Mouse (Mus musculus) testis, adult 2 months (tissue): ENCODE results near the gene Nipsnap1.

Experiments
- CTCF ChIP-seq: fragments of 200-500 bp; IDR thresholded peaks from 2 replicates; pipeline ENCODE4 v1.5.1; 2012; ENCODE audit warnings: low read depth, mild to moderate bottlenecking, inconsistent platforms, low read length, moderate library complexity; ENCODE audit not compliant: control insufficient read depth, insufficient read depth, insufficient replicate concordance
- POLR2A ChIP-seq: fragments of 200-500 bp; IDR thresholded peaks from 2 replicates; pipeline ENCODE4 v1.6.1; 2012; ENCODE audit warnings: low read depth, mild to moderate bottlenecking, inconsistent platforms, low read length, moderate library complexity; ENCODE audit not compliant: control insufficient read depth

DNA sequence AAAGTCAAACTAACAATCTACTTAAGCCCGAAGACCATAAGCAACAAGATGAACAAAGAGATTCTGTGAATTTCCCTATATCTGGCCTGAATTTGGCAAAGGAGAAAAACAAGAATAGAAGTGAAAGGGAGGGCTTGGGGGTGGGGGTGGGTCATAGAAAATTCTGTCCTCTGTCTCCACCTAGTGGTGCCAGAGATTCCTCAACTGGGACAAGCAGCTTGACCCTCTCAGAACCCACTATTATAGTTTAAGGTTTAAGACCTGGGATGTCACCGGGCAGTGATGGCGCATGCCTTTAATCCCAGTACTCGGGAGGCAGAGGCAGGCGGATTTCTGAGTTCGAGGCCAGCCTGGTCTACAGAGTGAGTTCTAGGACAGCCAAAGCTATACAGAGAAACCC is 37.0 kb upstream of the Nipsnap1 start:
- no peak for TF ChIP-seq POLR2A
- no peak for TF ChIP-seq CTCF
